Mouse (Mus musculus) MEL (cell line): ENCODE results near the gene Robo1. TPM values are rescaled to one million over a fixed set of nuclear protein-coding genes. Genes with fewer than 3 reads are reported as not detected.

ENCODE experiments used
- DNase-seq: peaks from one replicate; pipeline ENCODE4 v3.0.0; 2011; ENCODE audit warnings: low read depth, low spot score
- H3K27ac ChIP-seq: 2 replicates; pipeline ENCODE4 v1.5.1; 2012; ENCODE audit warnings: low read depth, mild to moderate bottlenecking, control low read depth, low read length, moderate library complexity; ENCODE audit not compliant: control insufficient read depth
- H3K27me3 ChIP-seq, 2 experiments: fragments of 150-350 bp in 1 of 2; sonication (generic) in 1 of 2; 2 replicates each; pipeline ENCODE4 v1.6.1; 2012; ENCODE audit warnings: low read length in 2 of 2, mild to moderate bottlenecking in 2 of 2, improper control_type of control experiment in 1 of 2, moderate library complexity in 1 of 2; ENCODE audit not compliant: insufficient read depth in 2 of 2, control insufficient read depth in 1 of 2
- H3K36me3 ChIP-seq, 2 experiments: 2 replicates each; pipeline ENCODE4 v1.6.1; 2012 to 2014; ENCODE audit warnings: low read length in 2 of 2, improper control_type of control experiment in 1 of 2, inconsistent platforms in 1 of 2, mild to moderate bottlenecking in 1 of 2; ENCODE audit not compliant: insufficient read depth in 2 of 2, control insufficient read depth in 1 of 2
- H3K4me1 ChIP-seq, 2 experiments: fragments of 150-350 bp in 1 of 2; sonication (generic) in 1 of 2; 2 replicates each; pipeline ENCODE4 v1.6.1; 2012; ENCODE audit warnings: low read length in 2 of 2, improper control_type of control experiment in 1 of 2, mild to moderate bottlenecking in 1 of 2; ENCODE audit not compliant: insufficient read depth in 2 of 2, control insufficient read depth in 1 of 2
- H3K4me3 ChIP-seq, 2 experiments: fragments of 150-350 bp in 1 of 2; sonication (generic) in 1 of 2; 2 replicates each; pipeline ENCODE4 v1.5.1; 2012; ENCODE audit warnings: low read depth in 2 of 2, low read length in 2 of 2, mild to moderate bottlenecking in 2 of 2, moderate library complexity in 2 of 2, control low read depth in 1 of 2, improper control_type of control experiment in 1 of 2; ENCODE audit not compliant: control insufficient read depth in 1 of 2, insufficient read depth in 1 of 2
- H3K79me2 ChIP-seq: 2 replicates; pipeline ENCODE4 v1.6.1; 2012; ENCODE audit warnings: mild to moderate bottlenecking, low read length, moderate library complexity; ENCODE audit not compliant: control insufficient read depth, poor library complexity, insufficient read depth
- H3K9ac ChIP-seq: 2 replicates; pipeline ENCODE4 v1.6.1; 2012; ENCODE audit warnings: low read depth, mild to moderate bottlenecking, control low read depth, low read length, moderate library complexity; ENCODE audit not compliant: control insufficient read depth, poor library complexity, severe bottlenecking
- H3K9me3 ChIP-seq: fragments of 150-350 bp; sonication (generic); replicated peaks from 2 replicates; pipeline ENCODE4 v1.6.1; 2012; ENCODE audit warnings: mild to moderate bottlenecking, low read length, improper control_type of control experiment, moderate library complexity; ENCODE audit not compliant: insufficient read depth
- BHLHE40 ChIP-seq: IDR thresholded peaks from 2 replicates; pipeline ENCODE4 v1.6.1; 2012; ENCODE audit warnings: low read depth, mild to moderate bottlenecking, inconsistent platforms, low read length, improper control_type of control experiment, borderline replicate concordance
- CHD2 ChIP-seq: IDR thresholded peaks from 2 replicates; pipeline ENCODE4 v1.6.1; 2011; ENCODE audit warnings: low read length, improper control_type of control experiment
- E2F4 ChIP-seq: IDR thresholded peaks from 2 replicates; pipeline ENCODE4 v1.6.1; 2011; ENCODE audit warnings: low read depth, low read length, improper control_type of control experiment, borderline replicate concordance
- ELF1 ChIP-seq: IDR thresholded peaks from 2 replicates; pipeline ENCODE4 v1.6.1; 2014; ENCODE audit warnings: low read depth, mild to moderate bottlenecking, inconsistent platforms, low read length, improper control_type of control experiment, moderate library complexity
- EP300 ChIP-seq, 2 experiments: IDR thresholded peaks; 2 replicates each; pipeline ENCODE4 v1.6.1; 2011; ENCODE audit warnings: improper control_type of control experiment in 2 of 2, low read length in 2 of 2, low read depth in 1 of 2, mild to moderate bottlenecking in 1 of 2
- GATA1 ChIP-seq: IDR thresholded peaks from 2 replicates; pipeline ENCODE4 v1.6.1; 2011; ENCODE audit warnings: low read depth, low read length, improper control_type of control experiment
- HCFC1 ChIP-seq: IDR thresholded peaks from 2 replicates; pipeline ENCODE4 v1.6.1; 2012; ENCODE audit warnings: low read depth, mild to moderate bottlenecking, inconsistent platforms, low read length, improper control_type of control experiment, moderate library complexity
- JUND ChIP-seq: IDR thresholded peaks from 2 replicates; pipeline ENCODE4 v1.6.1; 2011; ENCODE audit warnings: low read depth, mild to moderate bottlenecking, improper control_type of control experiment, low read length
- MAFK ChIP-seq: IDR thresholded peaks from 2 replicates; pipeline ENCODE4 v1.6.1; 2011; ENCODE audit warnings: low read depth, mild to moderate bottlenecking, low read length, improper control_type of control experiment, borderline replicate concordance
- MXI1 ChIP-seq: IDR thresholded peaks from 2 replicates; pipeline ENCODE4 v1.6.1; 2011; ENCODE audit warnings: mild to moderate bottlenecking, low read depth, low read length, improper control_type of control experiment
- MYB ChIP-seq: IDR thresholded peaks from 2 replicates; pipeline ENCODE4 v1.6.1; 2011; ENCODE audit warnings: mild to moderate bottlenecking, low read depth, low read length, improper control_type of control experiment
- MYC ChIP-seq: IDR thresholded peaks from 2 replicates; pipeline ENCODE4 v1.6.1; 2011; ENCODE audit warnings: low read depth, mild to moderate bottlenecking, low read length, improper control_type of control experiment, moderate library complexity
- NRF1 ChIP-seq: IDR thresholded peaks from 2 replicates; pipeline ENCODE4 v1.6.1; 2014; ENCODE audit warnings: low read depth, mild to moderate bottlenecking, inconsistent platforms, low read length, improper control_type of control experiment, moderate library complexity; ENCODE audit not compliant: poor library complexity, insufficient read depth, severe bottlenecking
- RAD21 ChIP-seq: IDR thresholded peaks from 2 replicates; pipeline ENCODE4 v1.6.1; 2011; ENCODE audit warnings: mild to moderate bottlenecking, low read depth, low read length, improper control_type of control experiment
- RCOR1 ChIP-seq: IDR thresholded peaks from 2 replicates; pipeline ENCODE4 v1.6.1; 2012; ENCODE audit warnings: low read depth, mild to moderate bottlenecking, inconsistent platforms, low read length, improper control_type of control experiment
- SIN3A ChIP-seq: IDR thresholded peaks from 2 replicates; pipeline ENCODE4 v1.6.1; 2012; ENCODE audit warnings: low read length, improper control_type of control experiment, inconsistent platforms
- SMC3 ChIP-seq: IDR thresholded peaks from 2 replicates; pipeline ENCODE4 v1.6.1; 2011; ENCODE audit warnings: low read depth, low read length, improper control_type of control experiment
- TBP ChIP-seq: IDR thresholded peaks from 2 replicates; pipeline ENCODE4 v1.8.0; 2011; ENCODE audit warnings: low read depth, low read length, improper control_type of control experiment
- TCF12 ChIP-seq: IDR thresholded peaks from 2 replicates; pipeline ENCODE4 v1.6.1; 2014; ENCODE audit warnings: low read depth, mild to moderate bottlenecking, inconsistent platforms, low read length, improper control_type of control experiment, moderate library complexity
- UBTF ChIP-seq: IDR thresholded peaks from 2 replicates; pipeline ENCODE4 v1.6.1; 2012; ENCODE audit warnings: low read depth, mild to moderate bottlenecking, inconsistent platforms, low read length, improper control_type of control experiment, moderate library complexity, borderline replicate concordance; ENCODE audit not compliant: insufficient read depth
- USF2 ChIP-seq, 2 experiments: IDR thresholded peaks; 2 replicates each; pipeline ENCODE4 v1.6.1; 2011 to 2012; ENCODE audit warnings: improper control_type of control experiment in 2 of 2, low read length in 2 of 2, borderline replicate concordance in 1 of 2, inconsistent platforms in 1 of 2, low read depth in 1 of 2, mild to moderate bottlenecking in 1 of 2; ENCODE audit not compliant: insufficient read depth in 1 of 2
- ZC3H11A ChIP-seq: IDR thresholded peaks from 2 replicates; pipeline ENCODE4 v1.6.1; 2012; ENCODE audit warnings: low read depth, mild to moderate bottlenecking, inconsistent platforms, low read length, improper control_type of control experiment
- ZMIZ1 ChIP-seq: IDR thresholded peaks from 2 replicates; pipeline ENCODE4 v1.6.1; 2012; ENCODE audit warnings: low read depth, mild to moderate bottlenecking, inconsistent platforms, low read length, improper control_type of control experiment, moderate library complexity
- ZNF384 ChIP-seq: IDR thresholded peaks from 2 replicates; pipeline ENCODE4 v1.6.1; 2012; ENCODE audit warnings: low read depth, mild to moderate bottlenecking, inconsistent platforms, low read length, improper control_type of control experiment
- polyA plus RNA-seq, 2 experiments: library from polyadenylated mRNA; stranded (reverse) in 1 of 2; unstranded in 1 of 2; fragments of >175 nt in 1 of 2; fragments of >200 nt in 1 of 2; gene quantifications; 2 replicates each; pipeline versions ENCODE4 v1.2.1 to v1.2.4; 2012; ENCODE audit warnings: low replicate concordance in 2 of 2, low read depth in 1 of 2; ENCODE audit not compliant: insufficient read length in 2 of 2, insufficient read depth in 1 of 2, missing spikeins in 1 of 2
- total RNA-seq: library from RNA; depleted of rRNA; stranded (reverse); fragments of 300-350 nt; gene quantifications from 2 replicates; pipeline ENCODE4 v1.2.3, GENCODE M21; 2012

The Robo1 gene
- total and polyA plus RNA-seq, 3 experiments, result not detected

- Histone ChIP-seq H3K9me3 (no peaks in the 10 kb centered on the region), H3K4me3 (no peak overlapping the region), H3K27me3 (no peaks in the 10 kb centered on the region), H3K36me3 (no peaks in the 10 kb centered on the region), H3K9ac (no peak overlapping the region), H3K4me1 (no peaks in the 10 kb centered on the region), H3K79me2 (no peaks in the 10 kb centered on the region), H3K27ac (no peak overlapping the region)
- DNase-seq, result no peak
- TF ChIP-seq ELF1, result no peak
- no peak for TF ChIP-seq RCOR1
- no peak for TF ChIP-seq HCFC1
- no peak for TF ChIP-seq NRF1
- TF ChIP-seq JUND, result no peak
- no peak for TF ChIP-seq TCF12
- no peak for TF ChIP-seq GATA1
- no peak for TF ChIP-seq RAD21
- TF ChIP-seq CHD2, result no peak
- no peak for TF ChIP-seq MYB
- TF ChIP-seq ZNF384, result no peak
- no peak for TF ChIP-seq ZC3H11A
- TF ChIP-seq EP300 (IDR thresholded peaks at IDR 0.05; ENCODE audit: low read depth in 1 of 2, low read length in 2 of 2), result no peak
- no peak for TF ChIP-seq UBTF
Observed at GRCm38 (mm10) chr16:72622371-72622770, 314.3 kb downstream of the Robo1 start.

DNA sequence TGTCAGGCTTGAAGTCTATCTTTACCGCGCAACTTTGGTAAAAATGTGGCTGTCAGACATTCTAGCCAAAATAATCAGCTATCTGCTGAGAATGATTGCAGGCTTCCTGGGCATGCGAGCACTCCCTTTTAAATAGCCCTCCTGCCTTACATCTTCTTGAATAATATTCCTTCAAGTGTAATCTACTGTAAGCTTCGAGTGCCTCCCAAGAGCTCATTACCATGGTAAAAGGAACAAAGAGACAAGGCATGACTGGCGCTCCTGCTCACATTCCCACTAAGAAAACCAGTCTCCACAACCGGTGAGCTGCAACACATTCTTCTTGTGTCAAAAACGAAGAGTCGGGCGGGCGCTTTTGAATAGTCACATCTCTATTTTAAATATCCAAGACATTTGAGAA, 314.8 kb downstream of the Robo1 start:
- Histone ChIP-seq H3K4me1 (no peaks in the 10 kb centered on the region), H3K9me3 (no peaks in the 10 kb centered on the region), H3K27me3 (no peaks in the 10 kb centered on the region), H3K27ac (no peak overlapping the region), H3K36me3 (no peaks in the 10 kb centered on the region), H3K79me2 (no peaks in the 10 kb centered on the region), H3K4me3 (no peak overlapping the region), H3K9ac (no peak overlapping the region)
- TF ChIP-seq GATA1 (no peak), MXI1 (no peak), NRF1 (no peak), CHD2 (no peak), MYC (no peak), TBP (no peak), HCFC1 (no peak), RCOR1 (no peak)
- no peak for DNase-seq

DNA sequence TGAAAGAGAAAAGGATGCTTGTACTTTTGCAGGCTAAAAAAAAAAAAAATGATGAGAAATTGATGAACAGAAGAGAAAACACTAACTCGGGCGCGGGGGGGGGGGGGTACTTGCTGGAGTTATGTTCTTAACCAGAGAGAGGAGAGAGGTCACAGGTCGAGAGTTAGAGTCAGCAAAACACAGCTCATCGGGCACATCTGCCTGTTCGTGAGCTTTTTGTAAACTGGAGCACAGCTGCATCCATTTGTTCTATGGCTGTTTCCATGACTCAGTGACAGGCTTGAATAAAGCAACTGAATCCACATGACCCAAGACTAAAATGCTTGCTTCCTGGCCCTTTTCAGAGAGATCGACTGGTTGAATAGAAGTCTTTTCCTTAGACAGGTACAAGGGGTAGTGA, 325.7 kb downstream of the Robo1 start:
- no peak for DNase-seq
- no peaks in the 10 kb centered on the region for H3K9me3 ChIP-seq
- no peaks in the 10 kb centered on the region for H3K27me3 ChIP-seq
- no peaks in the 10 kb centered on the region for H3K4me1 ChIP-seq
- no peak overlapping the region for H3K9ac ChIP-seq
- H3K79me2 ChIP-seq, result no peaks in the 10 kb centered on the region
- H3K36me3 ChIP-seq, result no peaks in the 10 kb centered on the region
- TF ChIP-seq TBP (no peak), USF2 (IDR thresholded peaks at IDR 0.05; ENCODE audit: borderline replicate concordance in 1 of 2, insufficient read depth in 1 of 2, low read depth in 1 of 2, low read length in 2 of 2) (no peak), ZMIZ1 (no peak), ZC3H11A (no peak), ZNF384 (no peak), SIN3A (no peak), SMC3 (no peak), E2F4 (no peak), MAFK (no peak), BHLHE40 (no peak), CHD2 (no peak)
- TF ChIP-seq, all 39 proteins: peak for 0
- no peak overlapping the region for H3K27ac ChIP-seq
- H3K4me3 ChIP-seq, result no peak overlapping the region
